Mouse (Mus musculus): ENCODE results near the gene Map1b.

Gene Map1b

DNA sequence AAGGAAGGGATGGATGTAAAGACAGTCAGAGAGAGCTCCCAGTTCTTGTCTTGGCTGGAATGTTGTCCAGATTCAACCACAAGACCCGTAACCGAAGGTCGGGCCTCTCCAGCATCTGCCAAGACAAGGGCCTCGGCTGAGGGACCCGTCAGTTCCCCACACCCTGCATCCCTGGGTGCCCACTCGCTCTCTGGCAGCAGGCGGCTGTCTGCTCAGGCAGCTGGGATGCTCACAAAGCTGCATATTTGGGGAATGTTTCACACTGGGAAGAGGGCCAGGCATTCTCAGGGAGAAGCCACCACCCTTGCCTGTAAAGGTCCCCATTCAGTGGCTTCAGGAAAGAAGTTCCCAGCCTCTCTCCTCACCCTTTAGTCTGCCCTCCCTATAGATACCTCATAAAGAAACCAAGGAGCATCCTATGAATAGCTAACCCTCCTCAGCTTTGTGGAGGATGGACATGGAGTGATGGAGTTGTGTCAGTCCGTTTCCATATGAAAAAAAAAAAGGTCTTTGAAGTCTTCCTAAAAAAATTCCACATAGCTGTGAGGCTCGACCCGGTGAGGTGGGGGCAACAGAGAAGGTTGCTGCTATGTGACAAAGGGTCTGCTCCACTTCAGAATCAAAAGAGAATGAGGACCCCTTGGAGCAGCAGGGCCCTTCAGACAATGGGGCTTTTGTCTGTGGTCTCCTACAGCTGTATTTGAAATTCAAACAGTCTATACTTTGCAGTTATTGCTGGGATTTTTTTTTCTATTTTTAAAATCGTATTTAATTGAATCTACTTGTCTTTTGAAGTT, 68.7 kb downstream of the Map1b start:
- in situ Hi-C loops (cut with MboI) = no loop called here

DNA sequence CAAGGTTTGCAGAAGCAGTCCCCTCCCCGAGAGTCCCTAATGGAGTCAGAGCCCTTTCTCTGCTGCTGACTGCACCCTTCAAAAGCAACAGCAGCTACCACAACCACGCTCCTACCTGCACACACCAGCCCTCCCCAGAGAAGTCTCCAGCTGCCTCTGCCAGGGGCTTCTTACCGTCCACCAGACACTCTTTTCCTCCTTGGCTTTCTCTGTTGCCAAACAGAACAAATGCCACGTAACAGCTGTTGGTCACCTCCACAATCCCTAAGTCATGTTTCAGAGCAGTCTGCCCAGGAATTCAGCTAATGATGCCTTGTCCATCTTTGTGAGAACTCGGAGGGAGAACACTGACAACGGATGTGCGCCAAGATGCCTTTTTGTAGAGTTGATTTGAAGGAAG, 69.3 kb downstream of the Map1b start:
- in situ Hi-C loops (cut with MboI) = no loop called here

DNA sequence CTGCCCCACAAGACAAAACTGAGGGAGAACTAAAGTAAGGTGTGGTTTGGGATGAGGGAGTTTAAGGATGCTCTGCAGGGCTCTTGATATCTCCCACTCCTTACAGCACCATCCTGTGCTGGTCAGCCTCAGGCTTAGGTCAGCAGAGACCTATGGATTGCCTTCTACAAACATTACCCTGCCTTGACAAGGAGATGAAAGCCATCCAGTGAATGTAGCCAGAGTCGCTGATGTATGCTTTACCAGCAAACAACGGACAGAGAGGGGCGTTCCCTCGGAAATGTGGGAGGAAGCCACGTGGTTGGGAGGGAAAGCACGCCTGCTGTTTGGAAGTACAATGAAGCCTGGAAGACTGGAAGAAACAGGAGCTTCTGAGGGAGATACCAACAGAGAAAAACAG, 71.5 kb downstream of the Map1b start:
- in situ Hi-C loops (cut with MboI) = no loop called here

DNA sequence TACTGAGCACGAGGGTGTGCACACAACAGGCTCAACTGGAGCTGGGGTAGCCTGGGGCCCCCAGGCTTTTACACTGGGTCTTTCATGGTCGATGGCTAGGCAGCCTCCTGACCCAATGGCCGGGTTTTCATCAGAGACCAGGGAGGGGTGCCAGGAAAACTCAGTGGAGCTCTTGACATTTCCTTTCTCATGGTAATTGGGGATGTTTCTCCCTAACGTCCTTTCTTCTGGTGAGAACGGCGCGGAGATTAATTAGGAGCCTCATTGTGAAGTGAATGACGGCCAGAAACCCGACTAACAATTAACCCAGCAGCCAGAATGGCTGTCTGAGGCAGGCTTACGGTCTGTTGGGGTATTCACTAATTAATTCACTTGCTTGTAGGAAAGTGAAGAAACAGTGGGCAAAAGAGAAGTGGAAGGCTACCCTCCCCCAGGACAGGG, 71.9 kb downstream of the Map1b start:
- in situ Hi-C loops (cut with MboI) = no loop called here

DNA sequence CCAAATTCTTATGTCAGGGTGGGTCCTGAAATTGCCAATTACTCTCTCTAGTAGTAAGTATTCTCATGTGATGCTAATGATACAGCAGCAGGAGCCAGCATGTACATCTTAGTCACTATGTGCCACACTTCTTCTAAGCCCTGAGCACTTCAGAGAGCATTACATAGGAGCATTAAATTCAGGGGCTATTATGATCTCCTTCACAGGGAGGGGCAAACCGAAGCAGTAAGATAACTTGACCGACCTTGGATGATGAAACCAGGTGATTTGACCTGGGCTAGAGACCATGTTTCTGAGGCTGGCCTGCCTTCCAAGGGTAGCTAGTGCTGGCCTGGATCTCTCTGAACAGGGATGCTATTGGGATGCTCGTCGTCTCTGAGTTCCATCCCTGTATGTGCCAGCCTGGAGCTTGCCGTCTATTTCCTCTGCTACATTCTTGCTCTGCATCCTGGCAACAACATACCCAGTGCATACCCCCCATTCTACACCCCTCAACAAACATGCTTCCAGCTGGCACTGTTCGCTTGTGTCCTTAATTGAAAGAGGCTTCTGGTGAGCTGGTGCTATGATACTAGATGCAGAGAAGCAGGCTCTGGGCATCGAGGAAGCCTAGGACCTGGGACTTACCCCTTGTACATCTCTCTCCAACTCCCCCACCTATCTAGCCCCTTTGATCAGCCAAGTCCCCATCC, 72.7 kb downstream of the Map1b start:
- in situ Hi-C loops (cut with MboI) = no loop called here

DNA sequence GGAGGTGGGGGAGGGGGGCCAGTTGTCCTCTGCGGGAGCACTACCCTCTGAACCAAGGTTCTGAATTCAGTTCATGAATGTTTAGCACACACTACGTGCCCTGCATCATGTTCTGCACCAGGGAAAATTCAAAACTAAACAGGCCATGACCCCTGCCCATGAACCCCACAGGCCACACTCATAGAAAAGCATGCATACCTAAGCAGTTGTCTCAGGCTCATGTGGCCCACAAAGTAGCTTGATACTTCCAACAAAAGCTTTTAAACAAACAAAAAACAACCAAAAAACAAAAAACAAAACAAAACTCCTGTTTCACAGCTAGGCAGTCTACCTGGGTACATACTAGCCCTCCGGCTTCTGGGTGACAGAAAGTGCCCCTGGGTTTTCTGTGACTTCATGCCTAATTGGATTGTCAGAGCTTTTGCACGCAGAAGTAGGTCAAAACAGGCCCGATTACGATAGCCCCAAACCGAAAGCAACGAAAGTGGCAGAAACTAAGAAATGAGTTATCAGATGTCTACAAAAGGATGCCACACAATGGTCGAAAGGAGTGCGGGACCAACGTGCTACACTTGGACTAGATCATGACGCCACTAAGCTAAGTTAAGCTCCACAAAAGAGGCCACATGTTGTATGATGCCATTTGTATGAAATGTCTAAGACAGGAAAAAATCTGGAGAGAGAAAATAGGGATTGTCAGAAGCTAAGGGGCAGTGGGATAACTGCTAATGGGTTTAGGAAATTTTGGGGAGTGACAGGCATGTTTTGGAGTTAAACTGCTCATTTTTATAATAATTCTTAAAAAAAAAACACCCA, 73.7 kb downstream of the Map1b start:
- in situ Hi-C loops (cut with MboI) = no loop called here

DNA sequence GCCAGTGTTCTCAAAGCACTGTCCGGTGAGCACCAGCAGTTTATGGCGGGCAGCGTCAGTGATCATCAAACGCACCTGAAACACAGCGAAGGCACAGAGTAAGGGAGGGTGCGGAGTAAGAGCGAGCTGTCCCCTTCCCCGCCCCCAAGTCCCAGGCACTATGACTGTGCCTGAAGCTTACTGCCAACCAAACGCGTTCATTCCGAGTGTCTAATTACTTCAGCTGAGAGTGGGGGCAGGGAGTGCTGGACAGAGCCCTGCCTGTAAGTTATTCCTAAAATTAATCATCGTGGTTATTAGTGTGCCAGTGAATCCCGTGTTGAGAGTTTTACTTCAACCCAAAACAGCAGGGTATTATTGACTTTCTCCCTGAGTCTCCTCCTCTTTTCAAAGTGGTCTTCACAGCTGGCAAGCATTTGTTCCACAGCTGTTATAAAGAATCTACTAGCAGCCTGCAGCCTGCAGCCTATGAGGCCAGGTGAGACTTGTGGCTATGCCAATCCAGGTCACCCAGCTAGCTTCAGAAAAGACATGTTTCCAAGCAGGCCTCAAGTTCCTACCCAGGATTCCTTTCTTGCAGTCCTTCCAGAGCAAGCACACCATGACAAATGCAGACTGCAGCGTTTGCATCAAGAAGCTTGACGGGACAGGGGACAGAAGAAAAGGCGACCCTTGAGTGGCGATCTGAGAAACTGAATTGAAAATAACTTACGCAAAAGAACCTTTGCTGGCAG, 74.5 kb downstream of the Map1b start:
- in situ Hi-C loops (cut with MboI) = no loop called here

DNA sequence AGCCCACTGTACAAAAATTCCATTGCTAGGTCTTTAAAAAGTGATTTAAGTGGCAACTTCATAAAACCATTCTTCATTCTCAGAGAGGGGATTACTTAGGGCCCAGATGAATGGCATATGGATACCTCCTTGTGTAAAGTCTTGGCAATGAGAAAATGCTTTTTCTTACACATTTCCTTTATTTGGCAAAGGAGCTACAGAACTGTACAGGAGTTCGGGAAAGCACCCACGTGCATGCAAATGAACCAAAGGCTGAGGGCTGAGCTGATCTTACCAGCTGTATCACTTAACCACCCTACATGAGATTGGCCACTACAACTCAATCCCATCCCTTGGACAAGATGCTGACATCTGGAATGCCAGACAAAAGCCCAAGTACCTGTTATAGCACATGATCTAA, 76.1 kb downstream of the Map1b start:
- in situ Hi-C loops (cut with MboI) = no loop called here

DNA sequence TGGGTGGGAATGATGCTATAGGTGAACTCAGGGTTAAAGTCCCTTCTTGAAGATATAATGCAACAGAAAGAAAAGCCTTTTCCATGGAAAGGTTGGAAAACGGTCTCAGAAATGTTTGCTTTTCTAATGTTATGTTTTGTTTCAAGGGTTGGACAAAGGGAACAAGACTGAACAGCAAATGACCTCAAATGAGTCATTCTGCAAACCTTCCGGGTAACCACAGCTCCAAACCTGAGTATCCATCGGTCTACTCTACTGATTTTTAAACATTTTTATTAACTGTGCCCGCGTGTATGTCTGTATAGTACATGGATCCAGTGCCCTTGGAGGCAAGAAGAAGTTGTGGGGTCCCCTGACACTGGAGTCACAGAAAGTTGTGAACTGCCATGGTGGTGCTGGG, 77.0 kb downstream of the Map1b start:
- in situ Hi-C loops (cut with MboI) = no loop called here

DNA sequence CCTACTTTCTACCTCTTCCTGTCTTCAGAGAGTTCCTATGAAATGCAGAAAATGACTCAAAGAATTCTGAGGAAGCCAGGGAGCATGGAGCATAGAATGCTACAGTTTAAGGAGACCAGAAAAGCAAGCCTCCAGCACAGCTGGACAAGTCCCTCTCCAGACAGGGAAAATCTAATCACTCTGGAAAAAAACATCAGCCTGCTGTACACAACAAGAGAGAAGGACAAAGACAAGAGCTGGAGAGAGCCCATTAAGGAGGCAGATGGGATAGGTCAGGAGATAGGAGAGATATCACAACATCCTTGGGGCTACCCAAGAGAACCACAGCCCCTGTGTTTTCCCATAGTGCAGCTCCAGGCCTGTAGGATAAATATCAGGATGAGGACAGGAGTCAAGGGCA, 79.3 kb downstream of the Map1b start:
- in situ Hi-C loops (cut with MboI) = no loop called here

DNA sequence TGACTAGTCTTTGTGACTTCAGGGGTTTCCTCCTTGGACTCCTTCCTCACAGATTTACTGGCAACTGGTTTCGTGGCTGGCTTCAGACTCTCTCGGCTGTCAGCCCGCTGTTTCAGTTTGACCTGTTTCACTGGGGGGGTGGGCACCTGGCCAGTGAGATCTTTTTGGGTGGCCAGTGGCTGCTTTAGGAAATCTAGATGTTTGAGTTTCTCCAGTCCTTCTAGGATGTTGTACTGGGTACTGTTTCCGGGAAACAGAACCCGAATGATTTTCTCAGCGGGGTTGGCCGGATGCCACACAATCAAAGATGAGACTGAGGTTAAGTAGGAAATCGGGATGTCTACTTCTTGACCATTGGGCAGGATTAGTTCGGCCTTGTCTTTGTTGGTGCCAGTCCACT, 81.8 kb downstream of the Map1b start:
- in situ Hi-C loops (cut with MboI) = no loop called here

DNA sequence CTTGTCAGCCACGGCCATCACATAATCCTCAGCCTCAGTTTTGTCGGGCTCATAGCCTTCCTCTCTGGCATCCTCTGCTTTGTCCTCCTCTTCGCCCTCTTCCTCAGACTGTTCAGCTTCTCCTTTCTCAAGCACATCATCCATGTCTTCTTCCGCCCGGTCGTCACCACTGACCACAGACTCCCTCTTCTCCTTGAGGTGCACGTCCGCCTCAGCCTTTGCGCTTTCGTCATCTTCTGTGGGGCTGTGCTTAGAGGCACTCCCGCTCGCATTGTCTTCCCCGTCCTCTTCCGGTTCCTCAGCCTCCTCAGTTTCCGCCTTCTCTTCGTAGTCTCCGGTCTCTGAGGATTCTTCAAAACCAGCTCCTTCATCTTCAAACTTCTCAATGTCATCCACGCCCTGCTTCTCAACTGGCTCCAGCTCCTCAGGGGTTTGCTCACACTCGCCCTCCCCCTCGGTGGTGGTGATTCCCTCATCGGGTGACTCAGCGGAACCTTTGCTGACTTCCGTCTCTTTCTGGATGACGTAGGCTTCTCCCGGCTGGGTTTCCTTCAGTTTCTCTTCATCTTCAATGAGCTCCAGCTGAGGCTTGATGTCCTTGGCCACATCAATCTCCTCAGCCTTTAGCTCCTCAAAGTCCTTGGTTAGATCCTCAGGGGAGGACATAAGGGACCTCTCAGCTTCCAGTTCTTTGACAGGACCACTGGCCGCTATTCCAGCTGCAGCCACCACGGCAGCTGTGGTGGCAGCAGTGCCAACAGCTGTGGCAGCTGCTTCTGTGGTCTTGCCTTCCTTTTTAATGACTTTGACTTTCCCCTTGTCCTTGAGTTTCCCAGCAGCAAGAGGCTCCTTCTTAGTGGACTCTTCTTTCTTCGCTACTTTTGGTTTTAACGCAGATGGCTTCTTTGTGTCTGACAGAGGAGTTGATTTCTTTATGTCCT, 83.0 kb downstream of the Map1b start:
- in situ Hi-C loops (cut with MboI) = no loop called here

DNA sequence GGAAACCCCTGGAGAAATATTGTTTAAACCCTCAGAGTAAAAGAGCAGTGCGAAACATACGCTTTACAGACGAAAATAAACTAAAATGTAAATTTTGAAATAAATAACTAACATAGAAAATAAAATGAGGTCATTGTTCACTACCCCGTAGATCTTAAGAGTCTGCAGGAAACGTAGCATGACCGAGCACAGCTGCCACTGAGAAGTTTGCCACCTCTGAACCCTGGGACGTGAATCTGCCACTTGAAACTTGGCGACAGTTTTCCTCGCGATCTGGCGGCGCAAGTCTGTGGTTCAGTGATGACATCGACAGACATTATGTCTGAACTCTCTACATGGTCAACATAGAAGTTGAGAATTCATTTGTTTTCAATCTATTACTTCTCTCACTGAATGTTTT, 92.8 kb downstream of the Map1b start:
- in situ Hi-C loops (cut with MboI) = no loop called here

DNA sequence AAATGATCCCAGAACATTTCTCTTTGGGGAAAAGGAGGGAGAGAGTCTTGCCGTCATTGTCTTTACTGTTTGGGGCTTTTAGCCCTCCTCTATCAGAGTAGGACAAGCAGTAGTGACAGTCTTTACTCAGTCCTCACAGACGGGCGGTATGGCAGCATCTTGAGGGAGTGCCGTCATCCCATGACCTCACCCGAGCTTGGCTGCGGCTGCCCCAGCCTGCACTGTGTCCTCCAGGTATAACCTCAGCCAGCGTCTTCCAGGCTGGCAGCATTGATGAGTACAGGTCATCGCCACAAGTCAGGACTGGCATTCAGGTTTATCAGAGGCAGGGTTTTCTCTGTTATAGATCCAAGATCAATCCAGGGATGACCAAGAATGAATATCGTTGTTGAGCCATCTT, 99.7 kb downstream of the Map1b start:
- in situ Hi-C loops (cut with MboI) = no loop called here

DNA sequence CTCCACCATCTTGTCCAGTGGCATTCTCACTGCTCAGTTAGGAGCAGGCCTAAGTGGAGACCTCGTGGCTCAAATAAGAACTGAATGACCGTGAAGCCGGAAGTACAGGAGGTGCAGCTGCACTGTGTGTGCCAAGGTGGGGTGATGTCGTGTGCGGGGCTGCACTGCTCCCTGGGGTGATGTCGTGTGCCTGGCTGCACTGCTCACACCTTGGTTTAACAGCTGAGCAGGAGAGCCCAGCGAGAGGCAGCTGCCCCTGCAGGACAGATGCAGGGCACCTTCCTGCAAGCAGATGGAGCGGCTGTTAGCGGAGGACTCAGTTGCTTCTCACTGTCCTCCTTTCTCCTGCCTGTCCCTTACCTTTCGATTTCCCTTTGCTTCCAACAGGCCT, 102.0 kb downstream of the Map1b start:
- in situ Hi-C loops (cut with MboI) = no loop called here

DNA sequence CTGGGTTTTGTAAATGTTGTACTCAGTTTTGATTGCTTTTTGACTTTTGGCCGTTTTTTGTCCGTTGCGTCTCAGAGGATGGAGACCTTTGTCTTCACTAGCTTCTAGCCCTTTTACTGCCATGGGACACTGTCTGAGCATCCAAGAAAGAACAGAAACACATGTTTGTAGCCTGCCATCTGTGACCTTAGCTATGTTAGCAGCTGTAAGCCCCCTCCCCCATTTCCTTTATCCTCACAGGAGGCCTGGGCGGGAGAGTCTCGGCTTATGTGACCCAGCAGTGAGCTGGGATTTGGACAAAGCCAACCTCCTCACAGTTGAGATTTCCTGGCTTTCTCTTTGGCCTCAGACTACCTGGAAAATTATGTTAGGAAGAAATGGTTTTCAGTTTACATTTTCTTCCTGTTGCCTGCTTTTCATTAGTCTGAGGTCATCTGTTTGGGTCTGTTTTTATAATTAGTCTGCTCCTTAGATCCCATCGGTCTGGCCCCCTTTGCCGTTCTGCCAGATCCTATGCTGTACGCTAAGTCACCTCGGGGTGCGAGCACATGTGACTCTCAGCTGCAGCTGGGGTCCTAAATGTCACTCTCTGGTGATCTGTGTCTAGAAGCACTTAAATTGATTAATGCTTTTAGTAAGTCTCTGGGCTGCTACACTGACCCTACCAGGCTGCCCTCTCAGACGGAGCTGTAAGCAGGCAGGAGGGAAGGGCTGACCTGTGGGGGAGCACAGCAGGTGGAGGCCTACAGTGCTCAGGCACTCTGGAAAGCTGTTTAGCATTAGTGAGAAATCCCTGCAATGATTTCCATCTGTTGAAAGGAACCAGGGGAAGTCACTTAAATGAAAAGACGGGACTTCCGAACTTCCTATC, 102.6 kb downstream of the Map1b start:
- in situ Hi-C loops (cut with MboI) = no loop called here

DNA sequence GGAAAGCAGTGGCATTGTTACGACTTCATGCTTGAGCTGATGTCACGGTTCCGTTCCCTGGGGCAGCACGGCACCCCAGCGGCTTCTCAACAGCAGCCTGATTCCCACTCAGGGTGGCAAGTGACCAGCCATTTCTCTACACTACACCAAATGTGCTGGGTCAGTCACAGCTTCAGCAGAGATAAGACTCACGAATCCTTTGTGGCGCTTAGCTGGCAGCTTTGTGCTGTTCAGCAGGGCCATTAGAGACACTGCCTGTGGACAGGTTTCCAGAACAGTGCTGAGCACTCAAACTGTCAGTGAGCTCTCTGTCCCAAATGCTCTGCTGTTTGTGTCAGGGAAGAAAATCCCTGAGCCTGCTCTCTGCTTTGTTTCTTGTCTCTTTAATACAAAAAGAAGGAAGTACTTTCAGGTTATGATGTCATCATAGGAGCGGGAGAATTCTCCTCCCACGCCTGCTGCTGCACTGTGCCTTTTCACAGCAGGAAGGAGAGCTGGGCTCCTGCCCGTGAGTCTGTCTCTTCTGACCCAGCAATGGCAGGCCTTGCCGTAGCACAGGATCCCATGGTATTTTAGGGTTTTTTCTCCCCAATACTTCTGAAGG, 103.8 kb downstream of the Map1b start:
- in situ Hi-C loops (cut with MboI) = no loop called here

DNA sequence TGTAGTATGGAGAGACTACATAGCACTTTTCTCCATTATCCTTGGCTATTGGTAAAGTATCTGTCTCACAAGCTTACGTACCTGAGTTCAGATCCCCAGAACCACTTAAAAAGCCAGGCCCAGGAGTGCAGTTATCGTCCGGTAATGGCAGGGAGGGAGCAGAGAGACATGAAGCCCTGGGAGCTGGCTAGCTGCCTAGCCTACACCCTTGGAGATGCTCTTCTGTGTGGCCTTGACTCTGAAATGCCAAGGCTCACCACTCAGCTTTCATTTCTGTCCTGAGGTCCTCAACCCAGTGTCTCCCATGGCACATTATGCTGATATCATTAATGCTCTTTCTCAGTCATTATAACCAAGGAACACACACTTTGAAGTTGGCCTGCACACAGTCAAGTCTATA, 104.6 kb downstream of the Map1b start:
- in situ Hi-C loops (cut with MboI) = no loop called here

All from mature B cell (primary cell).